In the genomic region with DNA sequence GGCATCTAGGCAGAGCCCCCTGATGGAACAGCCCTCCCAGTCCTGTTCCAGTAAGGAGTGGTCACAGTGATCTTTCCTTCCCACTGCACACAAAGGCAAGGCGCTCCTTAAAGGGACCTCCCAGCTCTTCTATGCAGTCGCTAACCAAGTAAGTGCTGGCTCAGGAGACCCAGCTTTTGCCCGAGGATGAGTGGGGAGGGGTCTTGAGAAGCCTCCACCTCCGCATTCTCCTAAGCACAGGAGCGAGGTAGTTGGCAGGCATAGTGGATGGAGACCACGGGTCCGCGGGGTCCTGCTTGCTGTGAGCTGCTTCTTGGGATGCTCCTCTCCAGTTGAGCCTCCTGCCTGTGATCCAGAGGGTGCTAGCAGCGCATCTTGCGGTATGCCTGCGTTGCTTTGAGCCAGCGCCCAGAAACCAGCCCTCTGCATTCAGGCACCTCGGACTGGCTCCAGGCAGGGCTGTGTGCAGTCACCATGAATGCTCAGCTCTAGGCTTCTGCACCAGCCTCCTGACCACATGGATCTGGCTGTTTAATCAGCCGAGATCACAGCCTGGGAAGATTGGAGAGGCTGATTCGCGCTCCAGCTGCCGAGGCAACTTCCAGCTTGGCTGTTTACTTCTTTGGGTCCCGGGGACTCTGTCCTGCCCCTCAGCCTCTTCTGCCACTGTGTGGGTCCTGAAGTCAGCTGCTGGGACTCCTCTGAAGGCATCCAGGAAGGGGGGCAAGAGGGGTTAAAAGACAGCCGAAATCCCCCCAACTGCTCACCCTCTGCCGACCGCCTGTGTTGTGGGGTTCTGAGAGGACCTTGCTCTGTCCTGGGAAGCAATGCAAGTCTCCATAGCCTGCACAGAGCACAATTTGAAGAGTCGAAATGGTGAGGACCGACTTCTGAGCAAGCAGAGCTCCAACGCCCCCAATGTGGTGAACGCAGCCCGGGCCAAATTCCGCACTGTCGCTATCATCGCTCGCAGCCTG, we compare ENCODE assay signal across 8 mouse cellular contexts. TPM values are rescaled to one million over a fixed set of nuclear protein-coding genes. Genes with fewer than 3 reads are reported as not detected.
DNase-seq lines count a peak whose midpoint lies in the region; ATAC-seq and TF ChIP-seq lines count a peak whose summit lies in the region.

A gene (plus strand): TSS at position 440 of the 977 bp plus-strand sequence.

- H3K27ac ChIP-seq in lung, embryonic 15.5 days, result no peak within 1 kb of the TSS
- no peak within 1 kb of the TSS for H3K27ac ChIP-seq in embryonic facial prominence, embryonic 13.5 days
- H3K27ac ChIP-seq in heart, embryonic 13.5 days (replicated peaks), result no peak within 1 kb of the TSS
- H3K27ac ChIP-seq in small intestine, adult 2 months (ENCODE audit: insufficient read depth, low read depth, low read length), result no peak within 1 kb of the TSS

- no peaks in the 10 kb centered on the region for H3K9me3 ChIP-seq in lung, embryonic 15.5 days
- H3K9me3 ChIP-seq in embryonic facial prominence, embryonic 13.5 days, result no peaks in the 10 kb centered on the region
- no peaks in the 10 kb centered on the region for H3K9me3 ChIP-seq in heart, embryonic 13.5 days

- H3K9ac ChIP-seq in lung, embryonic 15.5 days, result peak within 1 kb of the TSS; percentile 25; the same call in 1 of the 2 replicates
- H3K9ac ChIP-seq in embryonic facial prominence, embryonic 13.5 days, result peak within 1 kb of the TSS; percentile 71
- H3K9ac ChIP-seq in heart, embryonic 13.5 days, result peak within 1 kb of the TSS; percentile 75

- peaks cover 11% of the 10 kb centered on the region for H3K4me1 ChIP-seq in lung, embryonic 15.5 days
- H3K4me1 ChIP-seq in embryonic facial prominence, embryonic 13.5 days, result peaks cover 21% of the 10 kb centered on the region
- H3K4me1 ChIP-seq in heart, embryonic 13.5 days, result peaks cover 24% of the 10 kb centered on the region
- H3K4me1 ChIP-seq in small intestine, adult 2 months (ENCODE audit: control insufficient read depth, insufficient read depth, insufficient read length, low read length), result no peaks in the 10 kb centered on the region

- TF ChIP-seq POLR2A in small intestine, adult 2 months (IDR thresholded peaks at IDR 0.05; ENCODE audit: low read depth, low read length), result no peak

- H3K4me2 ChIP-seq in lung, embryonic 15.5 days, result peak within 1 kb of the TSS; percentile 79
- peak within 1 kb of the TSS; percentile 92 for H3K4me2 ChIP-seq in embryonic facial prominence, embryonic 13.5 days
- peak within 1 kb of the TSS; percentile 92 for H3K4me2 ChIP-seq in heart, embryonic 13.5 days

- H3K4me3 ChIP-seq in lung, embryonic 15.5 days, result peak within 1 kb of the TSS; percentile 38
- peak within 1 kb of the TSS; percentile 48 for H3K4me3 ChIP-seq in embryonic facial prominence, embryonic 13.5 days
- peak within 1 kb of the TSS; percentile 58 for H3K4me3 ChIP-seq in heart, embryonic 13.5 days
- 0 out of 2 replicates have a peak within 1 kb of the TSS, but pooled peaks have one; percentile 21 for H3K4me3 ChIP-seq in small intestine, adult 2 months (ENCODE audit: low read depth, low read length)

- no peak for TF ChIP-seq CTCF in small intestine, adult 2 months (IDR thresholded peaks at IDR 0.05; ENCODE audit: extremely low read depth, insufficient read length, insufficient replicate concordance, low read depth, low read length)

- no peaks in the 10 kb centered on the region for H3K36me3 ChIP-seq in lung, embryonic 15.5 days
- no peaks in the 10 kb centered on the region for H3K36me3 ChIP-seq in embryonic facial prominence, embryonic 13.5 days
- H3K36me3 ChIP-seq in heart, embryonic 13.5 days, result no peaks in the 10 kb centered on the region
- H3K36me3 ChIP-seq in small intestine, adult 2 months (ENCODE audit: control insufficient read depth, insufficient read depth, low read length), result no peaks in the 10 kb centered on the region

- peak; percentile 75; the same call in 1 of the 2 replicates for ATAC-seq in lung, embryonic 15.5 days (ENCODE audit: borderline replicate concordance, extremely low read depth, low FRiP score, low TSS enrichment)
- ATAC-seq in embryonic facial prominence, embryonic 13.5 days (ENCODE audit: insufficient number of reproducible peaks, insufficient read depth, low FRiP score, low TSS enrichment, low read depth), result peak; percentile 54
- no peak for ATAC-seq in heart, embryonic 13.5 days (ENCODE audit: extremely low read depth, insufficient number of reproducible peaks, low FRiP score, low TSS enrichment)

- under 1% methylated on average over 30 of the region's 30 CpGs for WGBS in lung, embryonic 15.5 days
- under 1% methylated on average over 30 of the region's 30 CpGs for WGBS in embryonic facial prominence, embryonic 13.5 days
- WGBS in heart, embryonic 13.5 days, result 1% methylated on average over 30 of the region's 30 CpGs
- WGBS in small intestine, adult 2 months, result 3% methylated on average over 30 of the region's 30 CpGs

- no peak for DNase-seq in lung, postnatal 36 days
- peak; percentile 48 to 68 for DNase-seq in layer of hippocampus, adult 8-10 months (ENCODE audit: low spot score in 2 of 2)
- DNase-seq in mesoderm, embryonic 11.5 days (ENCODE audit: low read depth, low spot score), result peak; percentile 41
- DNase-seq in adrenal gland, adult 8-10 months, result no peak

- H3K27me3 ChIP-seq in lung, embryonic 15.5 days, result peaks cover 13% of the 10 kb centered on the region; the same call in 1 of the 2 replicates
- H3K27me3 ChIP-seq in embryonic facial prominence, embryonic 13.5 days, result peaks cover 34% of the 10 kb centered on the region
- H3K27me3 ChIP-seq in heart, embryonic 13.5 days (replicated peaks), result peaks cover 26% of the 10 kb centered on the region
- H3K27me3 ChIP-seq in small intestine, adult 2 months (ENCODE audit: control insufficient read depth, insufficient read depth, low read length), result no peaks in the 10 kb centered on the region

RNA-seq across cellular contexts. Expression of the gene that starts here (rescaled TPM):
- polyA plus RNA-seq in lung, embryonic 15.5 days (2015; fragmentation: Nextera tagmentation; extraction: Ambion mirVana), result 2.2 and 2.3 TPM in 2 replicates
- polyA plus RNA-seq in embryonic facial prominence, embryonic 13.5 days (2015; fragmentation: Nextera tagmentation; extraction: Ambion mirVana), result 2.6 and 3.0 TPM in 2 replicates
- polyA plus RNA-seq in heart, embryonic 13.5 days (2015; fragmentation: Nextera tagmentation; extraction: Ambion mirVana), result 2.7 and 2.8 TPM in 2 replicates
- total RNA-seq in layer of hippocampus, adult 8-10 months (2022), result 100 to 1,000 TPM; 146 to 154 (median 147) TPM
- polyA plus RNA-seq in small intestine, adult 2 months (2012; rRNA removed), result 0.05 and 0.29 TPM in 2 replicates
- 1 to 10 TPM; 2.0 to 3.5 (median 3.2) TPM for total RNA-seq in adrenal gland, adult 8-10 months (2022)

Comparison
In these comparisons a context has a peak if more than half of its experiments do, and no peak if none do; other contexts are left out.
1. RNA of the gene that starts here (total RNA-seq): 146 to 154 TPM in layer of hippocampus, adult 8-10 months; 2.0 to 3.5 TPM in adrenal gland, adult 8-10 months; every median in the first group is over 10 times any median in the second.
2. H3K9ac ChIP-seq: peak in every context shown above with its lines; median percentile 75 in heart, embryonic 13.5 days; 71 in embryonic facial prominence, embryonic 13.5 days; 25 in lung, embryonic 15.5 days.
3. DNase-seq: peak in layer of hippocampus, adult 8-10 months (2 of 2) and mesoderm, embryonic 11.5 days (single experiment); none in lung, postnatal 36 days (single experiment) and adrenal gland, adult 8-10 months (single experiment).
4. Peak in every context shown above with its lines, with median percentiles within 50 percentile points of each other: H3K4me2 ChIP-seq and H3K4me3 ChIP-seq.